Mouse (Mus musculus): Measurements from ENCODE around the gene Fam187b.

GRCm38 (mm10) chr7:30973251-30973500 is 414 bp upstream of the Fam187b start, which contains the start of gene Lsr:
- TF ChIP-seq POLR2A (IDR thresholded peaks at IDR 0.05; ENCODE audit: insufficient read length, low read depth) (no peak), POLR2AphosphoS2 (IDR thresholded peaks at IDR 0.05; ENCODE audit: insufficient read length, low read depth) (no peak), USF1 (IDR thresholded peaks at IDR 0.05; ENCODE audit: low read depth) (no peak)
